Mouse (Mus musculus): Measurements from ENCODE around the gene Efcab2. TPM values are rescaled to one million over a fixed set of nuclear protein-coding genes. Genes with fewer than 3 reads are reported as not detected.
"Not testable (repeated sequence)": the region's sequence is repeated elsewhere in the genome, so short reads cannot be mapped to it uniquely, and the experiment has no call there.

Gene Efcab2
- total RNA-seq, 2 experiments from 2014 or later: 9.9 to 12.1 TPM

- no peak for DNase-seq (ENCODE audit: low spot score in 2 of 2)
Measured at GRCm38 (mm10) chr1:178400652-178401051, 5.2 kb upstream of the Efcab2 start.

- DNase-seq (ENCODE audit: low spot score in 2 of 2): no peak
Measured at GRCm38 (mm10) chr1:178401960-178402359, 3.9 kb upstream of the Efcab2 start.

GRCm38 (mm10) chr1:178405445-178405911 is 407 bp upstream of the Efcab2 start:
- DNase-seq (ENCODE audit: low spot score in 2 of 2): peak; percentile 66 to 71

DNA sequence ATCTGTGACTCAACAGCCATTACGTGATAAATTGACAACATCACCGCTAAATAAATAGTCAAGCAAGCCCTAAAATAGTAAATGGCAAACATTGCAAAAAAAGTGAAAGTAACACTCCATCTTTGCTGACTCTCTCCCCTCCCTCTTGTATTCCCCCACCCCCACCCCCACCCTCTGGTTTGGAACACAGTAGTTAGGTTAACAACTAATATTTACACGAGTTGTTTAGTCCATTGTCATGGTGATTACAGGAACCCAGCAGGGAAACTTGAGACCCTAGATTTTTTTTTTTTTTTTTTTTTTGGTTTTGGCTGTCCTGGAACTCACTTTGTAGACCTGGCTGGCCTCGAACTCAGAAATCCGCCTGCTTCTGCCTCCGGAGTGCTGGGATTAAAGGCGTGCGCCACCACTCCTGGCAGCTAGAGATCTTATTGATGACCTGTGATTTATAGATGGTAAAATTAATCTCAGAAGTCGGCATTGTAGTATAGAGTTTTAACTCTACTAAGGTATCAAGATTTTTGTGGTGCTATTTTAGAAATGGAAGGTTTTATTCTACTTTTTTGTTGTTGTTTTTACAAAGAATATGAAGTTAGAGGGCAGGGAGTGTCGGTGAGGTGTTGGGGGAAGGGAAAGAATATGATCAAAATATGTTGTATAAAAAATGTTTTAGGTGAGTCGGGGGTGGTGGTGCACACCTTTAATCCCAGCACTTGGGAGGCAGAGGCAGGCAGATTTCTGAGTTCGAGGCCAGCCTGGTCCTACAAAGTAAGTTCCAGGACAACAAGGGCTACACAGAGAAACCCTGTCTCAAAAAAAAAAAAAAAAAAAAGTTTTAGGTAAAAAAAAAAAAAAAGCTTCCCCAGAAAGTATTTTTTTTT is 1.1 kb downstream of the Efcab2 start:
- no peak for DNase-seq (ENCODE audit: low spot score in 2 of 2)

GRCm38 (mm10) chr1:178407651-178408050 is 1.8 kb downstream of the Efcab2 start:
- DNase-seq (ENCODE audit: low spot score in 2 of 2): no peak

GRCm38 (mm10) chr1:178408901-178409361 is 3.0 kb downstream of the Efcab2 start:
- DNase-seq (ENCODE audit: low spot score in 2 of 2): no peak

- DNase-seq (ENCODE audit: low spot score in 2 of 2): not testable (repeated sequence)
Measured at GRCm38 (mm10) chr1:178413367-178413766, 7.5 kb downstream of the Efcab2 start.

DNA sequence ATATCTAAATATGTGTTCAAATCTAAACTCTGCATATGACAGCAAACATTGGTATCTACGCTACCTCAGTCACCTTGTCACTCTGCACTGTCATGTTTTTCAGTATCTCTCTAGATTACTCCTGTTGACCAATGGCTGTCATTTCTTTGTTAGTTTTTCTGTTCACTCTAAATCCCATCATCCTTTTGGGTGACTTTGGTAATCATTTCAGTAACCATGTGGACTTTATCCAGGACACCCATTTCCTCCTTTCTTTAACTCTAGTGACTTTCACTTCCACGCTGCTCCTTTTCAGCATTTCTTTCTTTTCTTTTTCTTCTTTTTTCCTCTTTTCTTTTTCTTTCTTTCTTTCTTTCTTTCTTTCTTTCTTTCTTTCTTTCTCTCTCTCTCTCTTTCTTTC is 13.7 kb downstream of the Efcab2 start:
- DNase-seq (ENCODE audit: low spot score in 2 of 2): no peak

DNA sequence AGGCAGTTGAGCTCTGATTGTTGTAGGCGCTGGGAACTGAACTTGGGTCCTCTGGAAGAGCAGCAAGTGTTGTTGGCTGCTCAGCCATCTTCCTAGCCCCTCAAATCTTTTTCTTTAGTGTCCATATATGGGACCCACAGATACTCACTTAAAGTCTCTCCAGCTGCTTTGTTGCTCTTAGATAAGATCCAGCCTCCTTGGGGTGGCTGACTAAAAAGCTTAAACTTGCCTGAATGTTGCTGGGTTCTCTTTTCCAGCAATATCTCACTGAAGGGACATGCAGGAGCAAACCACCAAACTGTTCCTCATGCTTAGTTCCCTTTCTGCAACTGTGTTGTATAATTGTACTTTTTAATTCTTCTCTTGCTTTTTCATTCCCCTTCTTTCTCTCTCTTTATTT is 17.8 kb downstream of the Efcab2 start:
- no peak for DNase-seq (ENCODE audit: low spot score in 2 of 2)

- DNase-seq (ENCODE audit: low spot score in 2 of 2): no peak
Measured at GRCm38 (mm10) chr1:178431619-178432444, 25.9 kb downstream of the Efcab2 start.

DNA sequence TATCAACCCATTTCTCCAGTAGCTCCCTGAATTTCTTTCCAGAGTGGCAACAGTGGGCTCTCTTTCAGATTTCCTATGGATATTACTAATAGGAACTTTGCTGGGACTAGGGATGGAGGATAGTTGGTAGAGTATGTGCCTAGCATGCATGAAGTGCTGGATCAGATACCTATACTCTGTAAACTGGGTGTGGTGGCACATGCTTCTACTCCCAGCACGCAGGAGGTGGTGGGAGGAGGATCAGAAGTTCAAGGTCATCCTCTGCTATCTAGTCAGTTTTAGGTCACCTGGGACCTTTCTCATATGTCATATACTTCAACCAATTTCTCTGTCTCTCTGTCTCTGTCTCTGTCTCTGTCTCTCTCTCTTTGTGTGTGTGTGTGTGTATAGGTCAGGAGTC is 27.7 kb downstream of the Efcab2 start:
- DNase-seq (ENCODE audit: low spot score in 2 of 2): no peak

- DNase-seq (ENCODE audit: low spot score in 2 of 2): no peak
Measured at GRCm38 (mm10) chr1:178444407-178444806, 38.5 kb downstream of the Efcab2 start.

DNA sequence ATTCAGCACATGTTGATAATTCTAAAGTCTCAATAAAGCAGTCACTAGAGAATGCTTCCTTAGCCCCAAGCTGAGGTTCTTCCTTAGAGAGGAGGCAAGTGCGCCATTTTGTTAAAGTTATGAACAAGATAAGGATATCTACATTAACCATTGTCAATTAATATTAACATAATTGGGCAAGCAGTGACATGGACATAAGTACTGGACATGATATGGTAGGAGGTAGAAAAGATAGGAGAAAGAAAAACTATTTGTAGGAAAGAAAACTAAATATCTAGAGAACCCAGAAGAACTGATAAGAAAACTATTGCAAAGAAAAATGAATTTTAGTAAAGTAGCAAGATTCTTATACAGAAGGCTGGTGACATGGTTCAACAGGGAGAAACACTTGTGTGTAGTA is 41.2 kb downstream of the Efcab2 start:
- DNase-seq (ENCODE audit: low spot score in 2 of 2): no peak

GRCm38 (mm10) chr1:178448271-178448744 is 42.4 kb downstream of the Efcab2 start:
- DNase-seq (ENCODE audit: low spot score in 2 of 2): no peak

GRCm38 (mm10) chr1:178449172-178449571 is 43.3 kb downstream of the Efcab2 start:
- peak; percentile 71 to 74 for DNase-seq (ENCODE audit: low spot score in 2 of 2)

DNA sequence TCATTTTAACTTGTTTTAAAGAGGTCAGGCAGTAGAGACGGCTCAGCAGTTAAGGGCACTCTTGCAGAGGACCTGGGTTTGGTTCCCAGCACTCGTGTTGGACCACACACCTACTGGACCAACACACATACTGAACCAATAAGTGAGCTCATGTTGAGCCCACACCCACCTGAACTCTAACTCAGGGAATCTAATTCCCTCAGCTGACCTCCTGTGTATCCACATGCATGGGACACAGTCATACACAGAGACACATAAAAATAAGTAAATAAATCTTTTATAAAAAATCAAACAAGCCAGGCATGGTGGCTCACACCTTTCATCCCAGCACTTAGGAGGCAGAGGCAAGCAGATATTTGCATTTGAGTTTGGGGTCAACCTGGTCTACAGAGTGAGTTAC is 44.0 kb downstream of the Efcab2 start:
- no peak for DNase-seq (ENCODE audit: low spot score in 2 of 2)

DNA sequence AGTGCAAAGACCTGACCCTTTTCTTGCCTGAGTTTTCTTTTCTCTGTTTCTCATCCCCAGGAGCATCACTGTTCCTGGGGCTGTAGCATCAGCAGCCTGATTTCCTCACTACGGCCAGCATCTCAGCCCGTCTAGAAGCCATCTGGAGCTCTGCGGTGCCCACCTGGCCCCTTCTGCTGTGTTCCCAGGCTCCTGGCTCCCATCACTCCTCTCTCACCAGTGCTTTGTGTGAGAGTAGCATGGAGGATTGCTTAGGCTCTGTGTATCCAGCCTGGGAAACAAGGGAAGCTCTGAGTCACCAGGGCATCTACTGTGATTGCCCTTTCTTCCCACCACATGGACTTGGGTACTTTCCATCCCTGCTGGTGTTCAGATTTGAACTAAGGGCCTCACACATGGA is 48.2 kb downstream of the Efcab2 start:
- no peak for DNase-seq (ENCODE audit: low spot score in 2 of 2)

DNA sequence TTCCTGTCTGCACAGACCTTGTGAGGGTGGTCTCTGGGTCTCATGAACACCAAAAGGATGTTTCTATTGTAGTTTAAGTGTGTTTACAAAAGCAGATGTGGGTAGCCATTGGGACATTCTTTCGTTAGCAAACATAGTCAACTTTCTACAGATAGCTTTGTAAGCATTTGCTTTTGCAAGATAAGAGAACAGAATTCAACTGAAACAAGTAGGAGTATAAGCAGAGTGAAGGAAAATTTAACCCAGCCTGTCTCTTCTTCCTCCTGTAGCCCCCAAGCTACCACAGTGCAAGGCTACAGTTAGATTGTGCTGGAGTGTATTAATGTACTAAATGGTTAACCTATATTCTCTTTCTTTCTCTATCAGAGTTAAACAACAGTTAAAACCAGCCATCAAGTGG is 49.2 kb downstream of the Efcab2 start:
- no peak for DNase-seq (ENCODE audit: low spot score in 2 of 2)

DNA sequence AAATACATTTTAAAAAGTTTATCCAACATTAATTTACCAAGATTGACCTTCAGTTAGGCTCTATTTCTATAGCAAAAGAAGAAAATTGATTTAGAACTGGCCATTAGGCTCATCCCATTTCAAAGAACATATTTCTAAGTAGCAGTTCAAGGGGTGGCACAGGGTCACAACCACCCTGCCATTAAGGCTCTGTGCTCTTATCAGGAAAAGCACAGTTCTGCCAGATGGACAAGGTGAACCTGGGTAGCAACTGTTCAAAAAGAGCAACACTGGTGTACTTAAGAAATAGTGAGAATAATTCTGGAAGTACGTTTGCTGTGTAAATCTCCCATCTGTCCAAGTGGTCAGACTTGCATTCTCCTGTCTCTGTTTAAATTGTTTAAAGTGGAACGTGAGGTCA is 52.1 kb downstream of the Efcab2 start:
- no peak for DNase-seq (ENCODE audit: low spot score in 2 of 2)

- DNase-seq (ENCODE audit: low spot score in 2 of 2): peak; percentile 82 to 83
Measured at GRCm38 (mm10) chr1:178463712-178464111, 57.8 kb downstream of the Efcab2 start.

DNA sequence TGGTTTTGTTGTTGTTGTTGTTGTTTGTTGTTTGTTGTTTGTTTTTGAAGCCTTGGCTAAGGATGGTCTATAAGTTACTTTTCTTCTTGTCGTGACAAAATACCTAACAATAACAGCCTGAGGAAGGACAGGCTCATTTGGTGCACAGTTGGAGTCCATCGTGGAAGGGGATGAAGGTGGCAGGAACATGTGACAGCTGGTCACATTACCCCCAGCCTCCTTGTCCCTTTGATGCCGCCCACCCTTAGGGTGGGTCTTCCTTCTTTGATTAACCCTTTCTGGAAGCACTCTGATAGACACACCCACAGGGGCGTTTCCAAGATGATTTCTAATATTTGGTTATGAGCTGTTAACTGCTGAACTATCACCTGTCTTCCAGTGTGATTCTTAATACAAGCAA is 58.3 kb downstream of the Efcab2 start:
- no peak for DNase-seq (ENCODE audit: low spot score in 2 of 2)

GRCm38 (mm10) chr1:178467594-178467993 is 61.7 kb downstream of the Efcab2 start:
- no peak for DNase-seq (ENCODE audit: low spot score in 2 of 2)

Measured in left cerebral cortex, adult 18-20 months (tissue).